Mouse (Mus musculus) neural tube, embryonic 12.5 days (tissue): ENCODE measurements around the gene Gm20388. TPM values are rescaled to one million over a fixed set of nuclear protein-coding genes. Genes with fewer than 3 reads are reported as not detected.

Source experiments
- ATAC-seq: fragments of 200-750 bp; cut with Nextera tagmentation; 2 replicates; pipeline ENCODE4 v1.8.0; 2017; ENCODE audit warnings: low read depth, mild to moderate bottlenecking, moderate TSS enrichment, moderate library complexity; ENCODE audit not compliant: low FRiP score
- H3K27ac ChIP-seq: fragments of 300-500 bp; sonication (generic); 2 replicates; pipeline ENCODE4 v1.5.1; 2016
- H3K27me3 ChIP-seq: fragments of 300-500 bp; sonication (generic); replicated peaks from 2 replicates; pipeline ENCODE4 v1.6.1; 2016; ENCODE audit warnings: mild to moderate bottlenecking
- H3K36me3 ChIP-seq: fragments of 300-500 bp; sonication (generic); 2 replicates; pipeline ENCODE4 v1.6.1; 2016; ENCODE audit warnings: mild to moderate bottlenecking
- H3K4me1 ChIP-seq: fragments of 300-500 bp; sonication (generic); 2 replicates; pipeline ENCODE4 v1.6.1; 2016
- H3K4me2 ChIP-seq: fragments of 300-500 bp; sonication (generic); replicated peaks from 2 replicates; pipeline ENCODE4 v1.6.1; 2016; ENCODE audit warnings: mild to moderate bottlenecking
- H3K4me3 ChIP-seq: fragments of 300-500 bp; sonication (generic); 2 replicates; pipeline ENCODE4 v1.5.1; 2016
- H3K9ac ChIP-seq: fragments of 300-500 bp; sonication (generic); 2 replicates; pipeline ENCODE4 v1.6.1; 2016; ENCODE audit warnings: mild to moderate bottlenecking
- H3K9me3 ChIP-seq: fragments of 300-500 bp; sonication (generic); 2 replicates; pipeline ENCODE4 v1.6.1; 2016; ENCODE audit warnings: mild to moderate bottlenecking
- WGBS: fragments of 180-500 bp; shearing (Covaris S2); methylation state at CpG from one replicate; pipeline ENCODE4 v1.1.7; 2016; 5-methylcytosine and 5-hydroxymethylcytosine counted together
- polyA plus RNA-seq: library from polyadenylated mRNA; unstranded; fragments of >200 nt; fragmentation: Nextera tagmentation; extraction: Ambion mirVana; gene quantifications from 2 replicates; pipeline ENCODE4 v1.2.1, GENCODE M21; 2016

The Gm20388 gene
- polyA plus RNA-seq, 1 experiment from 2014 or later, result not detected

GRCm38 (mm10) chr8:123845991-123846390 is 3935.3 kb downstream of the Gm20388 start:
- Histone ChIP-seq H3K4me3 (no peak overlapping the region), H3K36me3 (peaks cover 3% of the 10 kb centered on the region; the same call in 1 of the 2 replicates), H3K4me2 (no peak overlapping the region), H3K9me3 (no peaks in the 10 kb centered on the region), H3K27me3 (no peaks in the 10 kb centered on the region), H3K27ac (no peak overlapping the region), H3K4me1 (no peaks in the 10 kb centered on the region), H3K9ac (no peak overlapping the region)
- WGBS, result 93% methylated on average over 10 of the region's 10 CpGs
- no peak for ATAC-seq

- Histone ChIP-seq H3K36me3 (no peaks in the 10 kb centered on the region), H3K27ac (no peak overlapping the region), H3K4me2 (no peak overlapping the region), H3K4me1 (0 out of 2 replicates have a peak, but pooled peaks cover 3% of the 10 kb centered on the region), H3K27me3 (no peaks in the 10 kb centered on the region), H3K9ac (no peak overlapping the region), H3K4me3 (no peak overlapping the region), H3K9me3 (no peaks in the 10 kb centered on the region)
- ATAC-seq, result no peak
- 95% methylated on average over 12 of the region's 12 CpGs for WGBS
These were observed 3935.9 kb downstream of the Gm20388 start for GRCm38 (mm10) chr8:123846509-123846908.

GRCm38 (mm10) chr8:123847546-123847945 is 3936.9 kb downstream of the Gm20388 start:
- ATAC-seq, result no peak
- no peaks in the 10 kb centered on the region for H3K9me3 ChIP-seq
- H3K27ac ChIP-seq, result no peak overlapping the region
- WGBS, result 60% methylated on average over 3 of the region's 3 CpGs
- H3K9ac ChIP-seq, result no peak overlapping the region
- no peaks in the 10 kb centered on the region for H3K27me3 ChIP-seq
- no peak overlapping the region for H3K4me3 ChIP-seq
- H3K4me2 ChIP-seq, result no peak overlapping the region
- no peaks in the 10 kb centered on the region for H3K36me3 ChIP-seq
- 0 out of 2 replicates have a peak, but pooled peaks cover 8% of the 10 kb centered on the region for H3K4me1 ChIP-seq

DNA sequence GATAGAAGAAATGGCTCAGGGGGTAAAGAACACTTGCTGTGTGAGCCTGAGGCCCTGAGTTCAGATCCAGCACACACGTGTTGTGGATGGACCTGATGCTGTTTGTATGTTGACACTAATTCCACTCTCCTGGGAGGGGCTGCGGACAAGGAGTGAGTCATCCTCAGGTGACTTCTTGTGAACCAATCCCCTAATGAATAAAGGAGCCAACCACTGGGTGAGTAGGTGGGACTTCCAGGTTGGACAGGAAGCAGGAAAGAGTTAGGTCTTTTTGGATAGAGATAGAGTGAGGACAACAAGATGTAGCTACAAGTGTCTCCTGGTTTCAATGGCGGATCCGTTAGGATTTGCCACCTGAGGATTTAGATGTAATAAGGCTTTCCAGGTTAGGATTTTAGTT is 3938.7 kb downstream of the Gm20388 start:
- H3K9ac ChIP-seq, result no peak overlapping the region
- 0 out of 2 replicates have a peak, but pooled peaks cover 8% of the 10 kb centered on the region for H3K4me1 ChIP-seq
- WGBS, result 85% methylated on average over 4 of the region's 4 CpGs
- H3K36me3 ChIP-seq, result no peaks in the 10 kb centered on the region
- no peaks in the 10 kb centered on the region for H3K27me3 ChIP-seq
- ATAC-seq, result no peak
- no peak overlapping the region for H3K4me3 ChIP-seq
- no peak overlapping the region for H3K27ac ChIP-seq
- H3K4me2 ChIP-seq, result no peak overlapping the region
- no peaks in the 10 kb centered on the region for H3K9me3 ChIP-seq

- H3K4me3 ChIP-seq, result no peak overlapping the region
- H3K36me3 ChIP-seq, result no peaks in the 10 kb centered on the region
- no peak overlapping the region for H3K27ac ChIP-seq
- H3K4me1 ChIP-seq, result 0 out of 2 replicates have a peak, but pooled peaks cover 8% of the 10 kb centered on the region
- H3K27me3 ChIP-seq, result no peaks in the 10 kb centered on the region
- no peaks in the 10 kb centered on the region for H3K9me3 ChIP-seq
- ATAC-seq, result no peak
- H3K9ac ChIP-seq, result no peak overlapping the region
- H3K4me2 ChIP-seq, result no peak overlapping the region
- WGBS, result 39% methylated on average over 5 of the region's 5 CpGs
These were observed 3940.9 kb downstream of the Gm20388 start for GRCm38 (mm10) chr8:123851590-123851989.

DNA sequence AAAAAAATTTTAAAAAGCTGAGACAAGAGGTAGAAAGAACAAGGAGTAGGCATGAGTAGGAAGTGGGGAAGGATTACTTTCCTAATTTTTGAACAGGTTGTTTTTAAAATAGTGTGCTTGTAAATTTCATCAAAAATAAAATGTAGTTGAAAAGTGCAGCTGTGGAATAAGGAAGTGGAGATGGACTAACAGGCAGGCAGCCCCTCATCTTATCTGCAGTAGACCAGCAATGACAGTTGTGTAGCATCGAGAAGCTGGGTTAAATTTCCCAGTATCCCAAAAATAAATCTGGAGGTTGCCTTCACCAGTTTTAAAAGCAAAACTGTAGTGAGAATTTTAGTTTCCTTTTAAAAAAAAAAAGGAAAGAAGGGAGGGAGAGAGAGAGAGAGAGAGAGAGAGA is 3943.6 kb downstream of the Gm20388 start:
- Histone ChIP-seq H3K27me3 (no peaks in the 10 kb centered on the region), H3K27ac (no peak overlapping the region), H3K9ac (no peak overlapping the region), H3K4me1 (peaks cover 17% of the 10 kb centered on the region), H3K4me2 (no peak overlapping the region), H3K4me3 (no peak overlapping the region), H3K36me3 (no peaks in the 10 kb centered on the region), H3K9me3 (no peaks in the 10 kb centered on the region)
- ATAC-seq, result no peak
- WGBS, result 86% methylated on average over 1 of the region's 1 CpGs

GRCm38 (mm10) chr8:123854733-123855475 is 3944.3 kb downstream of the Gm20388 start:
- H3K4me3 ChIP-seq, result no peak overlapping the region
- no peaks in the 10 kb centered on the region for H3K9me3 ChIP-seq
- 86% methylated on average over 9 of the region's 9 CpGs for WGBS

DNA sequence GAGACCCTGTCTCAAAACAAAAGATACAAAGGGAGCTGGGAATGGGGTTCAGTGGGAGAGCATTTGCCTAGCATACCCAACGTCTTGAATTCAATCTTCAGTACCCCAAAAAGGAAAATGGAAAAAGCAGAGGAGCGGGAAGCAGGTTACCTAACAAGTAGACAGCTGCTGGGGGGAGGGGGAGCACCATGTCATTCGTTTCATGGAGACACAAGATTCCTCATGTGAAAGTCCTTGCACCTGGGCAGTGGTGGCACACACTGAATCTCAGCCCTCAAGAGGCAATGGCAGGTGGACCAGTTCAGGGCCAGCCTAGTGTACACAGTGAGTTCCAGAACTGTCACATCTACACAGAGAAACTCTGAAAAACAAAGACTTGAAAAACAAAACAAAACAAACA is 3946.7 kb downstream of the Gm20388 start:
- Histone ChIP-seq H3K9ac (no peak overlapping the region), H3K4me3 (no peak overlapping the region), H3K4me2 (peak overlapping the region; percentile 81; the same call in 1 of the 2 replicates), H3K36me3 (no peaks in the 10 kb centered on the region), H3K27ac (no peak overlapping the region), H3K27me3 (peaks cover 11% of the 10 kb centered on the region; the same call in 1 of the 2 replicates), H3K4me1 (peaks cover 9% of the 10 kb centered on the region), H3K9me3 (no peaks in the 10 kb centered on the region)
- no peak for ATAC-seq
- 70% methylated on average over 3 of the region's 3 CpGs for WGBS

More at GRCm38 (mm10) chr8:123854733-123855475, 3944.3 kb downstream of the Gm20388 start:
- H3K27ac ChIP-seq, result no peak overlapping the region
- H3K4me2 ChIP-seq, result no peak overlapping the region
- no peak overlapping the region for H3K9ac ChIP-seq
- no peaks in the 10 kb centered on the region for H3K36me3 ChIP-seq
- peaks cover 17% of the 10 kb centered on the region for H3K4me1 ChIP-seq
- ATAC-seq, result no peak
- no peaks in the 10 kb centered on the region for H3K27me3 ChIP-seq

DNA sequence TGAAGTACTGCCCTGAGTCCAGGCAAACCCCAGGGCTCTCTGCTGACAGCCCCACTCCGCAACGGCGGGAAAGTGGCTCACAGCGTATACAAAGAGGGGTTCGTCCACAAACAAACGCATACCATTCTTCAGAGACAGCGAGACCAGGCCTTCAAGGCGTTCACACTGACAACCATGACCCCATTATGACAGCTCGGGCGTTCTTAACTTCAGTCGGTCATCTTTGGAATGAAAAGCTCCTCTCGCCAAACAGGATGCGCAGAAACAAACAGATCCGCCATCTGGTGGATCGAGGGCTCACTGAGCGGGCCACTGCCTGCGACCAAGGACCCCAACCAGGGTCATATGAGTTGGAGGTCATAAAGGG is 3947.9 kb downstream of the Gm20388 start:
- peak overlapping the region; percentile 79 for H3K9ac ChIP-seq
- H3K36me3 ChIP-seq, result no peaks in the 10 kb centered on the region
- H3K4me1 ChIP-seq, result peaks cover 9% of the 10 kb centered on the region
- ATAC-seq, result peak; percentile 27; the same call in 1 of the 2 replicates
- no peak overlapping the region for H3K27ac ChIP-seq
- H3K4me2 ChIP-seq, result peak overlapping the region; percentile 81
- H3K4me3 ChIP-seq, result peak overlapping the region; percentile 90
- no peaks in the 10 kb centered on the region for H3K9me3 ChIP-seq
- WGBS, result under 1% methylated on average over 17 of the region's 17 CpGs
- H3K27me3 ChIP-seq, result peaks cover 17% of the 10 kb centered on the region

- under 1% methylated on average over 78 of the region's 79 CpGs for WGBS
- Histone ChIP-seq H3K36me3 (no peaks in the 10 kb centered on the region), H3K9me3 (no peaks in the 10 kb centered on the region), H3K27ac (peak overlapping the region; percentile 51; the same call in 1 of the 2 replicates), H3K4me2 (peak overlapping the region; percentile 81), H3K4me1 (peaks cover 9% of the 10 kb centered on the region), H3K27me3 (peaks cover 22% of the 10 kb centered on the region), H3K4me3 (peak overlapping the region; percentile 90), H3K9ac (peak overlapping the region; percentile 79)
- peak; percentile 93 for ATAC-seq
These were observed 3948.5 kb downstream of the Gm20388 start for GRCm38 (mm10) chr8:123858941-123859647.

DNA sequence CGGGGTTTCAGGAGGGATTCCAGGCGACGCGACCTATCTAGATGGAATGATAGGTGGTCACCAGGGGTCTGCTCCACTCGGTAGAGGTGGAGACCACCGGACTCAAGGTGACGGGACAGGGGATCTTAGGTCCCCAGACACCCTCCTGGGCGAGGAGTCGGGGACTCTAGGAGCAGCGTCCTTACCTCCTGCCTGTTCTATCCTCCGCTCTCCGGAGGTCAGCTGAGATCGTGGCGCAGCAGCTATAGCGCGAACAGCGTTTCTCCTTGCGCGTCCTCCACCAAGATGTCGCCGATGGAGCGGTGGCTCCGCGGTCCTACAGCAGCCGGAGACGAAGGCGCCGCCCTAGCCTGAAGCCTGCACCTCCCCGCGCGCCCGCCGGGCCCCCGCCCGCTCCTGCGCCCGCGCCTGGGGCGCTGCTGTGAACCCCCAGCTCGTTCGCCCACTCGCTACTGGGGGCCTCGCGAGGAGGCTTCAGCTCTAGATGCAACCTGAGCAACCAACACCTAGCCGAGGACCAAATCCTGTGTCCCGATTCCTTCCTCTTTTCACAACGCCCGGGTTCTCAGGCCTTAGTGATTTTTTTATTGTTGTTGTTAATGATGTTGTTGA is 3949.1 kb downstream of the Gm20388 start, which contains the start of gene Ccsap:
Ccsap (minus strand) TSS at position 562 of the 612 bp plus-strand sequence.
- Histone ChIP-seq H3K36me3 (no peaks in the 10 kb centered on the region), H3K27me3 (peaks cover 24% of the 10 kb centered on the region), H3K9ac (peak within 1 kb of the TSS; percentile 79), H3K27ac (peak within 1 kb of the TSS; percentile 51), H3K4me1 (peaks cover 11% of the 10 kb centered on the region), H3K4me3 (peak within 1 kb of the TSS; percentile 90), H3K9me3 (no peaks in the 10 kb centered on the region), H3K4me2 (peak within 1 kb of the TSS; percentile 81)
- WGBS, result 1% methylated on average over 48 of the region's 48 CpGs
- ATAC-seq, result peak; percentile 71

DNA sequence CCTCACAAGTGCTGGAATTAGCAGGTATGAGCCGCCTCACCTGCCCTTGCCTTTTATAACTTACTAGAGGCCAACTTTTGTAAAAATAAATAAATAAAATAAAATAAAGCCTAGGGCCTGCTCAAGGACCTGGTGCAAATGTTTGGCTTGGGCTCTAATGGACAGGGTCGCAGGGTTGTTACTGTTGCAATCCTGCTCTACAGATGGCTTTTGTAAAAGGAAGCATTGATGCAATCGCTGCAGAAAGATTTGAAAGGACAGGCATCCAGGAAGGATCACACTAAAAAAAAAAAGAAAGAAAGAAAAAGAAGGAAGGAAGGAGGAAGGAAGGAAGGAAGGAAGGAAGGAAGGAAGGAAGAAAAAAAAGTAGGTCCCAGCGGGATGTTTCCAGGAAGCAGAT is 3949.7 kb downstream of the Gm20388 start:
- H3K4me3 ChIP-seq, result no peak overlapping the region
- H3K9me3 ChIP-seq, result no peaks in the 10 kb centered on the region
- H3K4me2 ChIP-seq, result peak overlapping the region; percentile 81
- no peak overlapping the region for H3K9ac ChIP-seq
- H3K27ac ChIP-seq, result no peak overlapping the region
- H3K36me3 ChIP-seq, result no peaks in the 10 kb centered on the region
- H3K4me1 ChIP-seq, result peaks cover 11% of the 10 kb centered on the region
- ATAC-seq, result no peak
- 72% methylated on average over 4 of the region's 4 CpGs for WGBS
- H3K27me3 ChIP-seq, result peaks cover 24% of the 10 kb centered on the region
